Mouse (Mus musculus): ENCODE data around the gene Tnfrsf1a.

GRCm38 (mm10) chr6:125300982-125301381, 48.2 kb upstream of the Tnfrsf1a start:
- no peak for TF ChIP-seq GATA1 (IDR thresholded peaks at IDR 0.05; ENCODE audit: low read length)
- no peak for TF ChIP-seq TAL1 (IDR thresholded peaks at IDR 0.05; ENCODE audit: low read length)

Data from erythroblast, embryonic 14.5 days (primary cell).